Mouse (Mus musculus): Measurements from ENCODE around the gene Dctn2. TPM values are rescaled to one million over a fixed set of nuclear protein-coding genes. Genes with fewer than 3 reads are reported as not detected.
A peak's percentile ranks its signal among the peaks of the same experiment; 100 is the strongest.

Gene Dctn2
- polyA plus RNA-seq, 1 experiment: 170 TPM

DNA sequence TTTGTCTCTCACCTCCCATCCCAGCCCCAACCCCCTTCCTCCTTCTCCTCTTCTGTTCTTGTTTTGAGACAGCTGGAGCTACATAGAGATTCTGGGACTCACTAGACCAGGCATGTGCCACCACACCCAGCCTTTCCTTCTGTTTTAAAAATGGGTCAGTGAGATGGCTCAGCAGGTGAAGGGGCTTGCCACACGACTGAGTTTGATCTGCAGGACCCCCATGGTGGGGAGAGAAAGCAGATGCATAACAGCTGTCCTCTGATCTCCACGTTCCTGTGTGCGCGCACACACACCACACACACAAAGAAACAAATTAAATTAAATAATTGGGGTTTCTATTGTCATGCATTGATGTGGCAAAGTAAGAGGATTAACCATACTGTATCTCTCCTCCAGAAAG is 1.2 kb upstream of the Dctn2 start:
- peaks cover 36% of the 10 kb centered on the region for H3K79me2 ChIP-seq (ENCODE audit: control insufficient read depth, insufficient read depth)
- peaks cover 22% of the 10 kb centered on the region for H3K79me3 ChIP-seq (ENCODE audit: low read depth)
- H3K27me3 ChIP-seq (ENCODE audit: control insufficient read depth, insufficient read depth, insufficient read length): peaks cover 16% of the 10 kb centered on the region
- peaks cover 24% of the 10 kb centered on the region for H3K36me3 ChIP-seq (ENCODE audit: control insufficient read depth, insufficient read depth)
- TF ChIP-seq CEBPB (IDR thresholded peaks at IDR 0.05; ENCODE audit: low read depth) (no peak), MYOD1 (IDR thresholded peaks at IDR 0.05; ENCODE audit: control insufficient read depth, insufficient read length, low read depth) (no peak), USF1 (IDR thresholded peaks at IDR 0.05; ENCODE audit: low read depth) (no peak), MAX (IDR thresholded peaks at IDR 0.05) (no peak), MYOG (IDR thresholded peaks at IDR 0.05; ENCODE audit: control insufficient read depth, extremely low read depth, insufficient read length) (no peak), CTCF (IDR thresholded peaks at IDR 0.05; ENCODE audit: control insufficient read depth, insufficient read depth, insufficient read length) (no peak), FOSL1 (IDR thresholded peaks at IDR 0.05; ENCODE audit: insufficient read depth, low read length, poor library complexity, severe bottlenecking) (no peak)
- no peak overlapping the region for H3K4me3 ChIP-seq (ENCODE audit: insufficient read depth, poor library complexity, severe bottlenecking)
- no peak overlapping the region for H3ac ChIP-seq (ENCODE audit: control insufficient read depth, insufficient read length, low read depth)

DNA sequence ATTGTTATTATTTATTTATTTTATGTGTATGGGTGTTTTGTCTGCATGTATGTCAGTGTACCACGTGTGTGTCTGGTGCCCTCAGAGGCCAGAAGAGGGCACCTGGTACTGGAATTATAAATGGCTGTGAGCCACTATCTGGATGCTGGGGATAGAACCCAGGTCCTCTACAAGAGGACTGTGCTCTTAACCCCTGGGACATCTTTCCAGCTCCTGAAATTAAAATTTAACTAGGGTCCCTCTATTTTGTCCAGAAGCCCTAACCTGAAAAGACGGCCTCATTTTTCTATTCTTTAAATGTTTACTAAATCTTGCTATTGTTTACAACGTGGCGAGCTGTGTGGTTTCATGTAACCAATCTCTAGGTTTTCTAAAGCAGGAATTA is 449 bp upstream of the Dctn2 start:
- Histone ChIP-seq H3ac (ENCODE audit: control insufficient read depth, insufficient read length, low read depth) (no peak overlapping the region), H3K79me2 (ENCODE audit: control insufficient read depth, insufficient read depth) (peaks cover 38% of the 10 kb centered on the region), H3K36me3 (ENCODE audit: control insufficient read depth, insufficient read depth) (peaks cover 32% of the 10 kb centered on the region), H3K4me3 (ENCODE audit: insufficient read depth, poor library complexity, severe bottlenecking) (no peak overlapping the region), H3K79me3 (ENCODE audit: low read depth) (peaks cover 23% of the 10 kb centered on the region), H3K27me3 (ENCODE audit: control insufficient read depth, insufficient read depth, insufficient read length) (peaks cover 16% of the 10 kb centered on the region)
- TF ChIP-seq MYOD1 (IDR thresholded peaks at IDR 0.05; ENCODE audit: control insufficient read depth, insufficient read length, low read depth): no peak
- TF ChIP-seq USF1 (IDR thresholded peaks at IDR 0.05; ENCODE audit: low read depth): peak; percentile 63

DNA sequence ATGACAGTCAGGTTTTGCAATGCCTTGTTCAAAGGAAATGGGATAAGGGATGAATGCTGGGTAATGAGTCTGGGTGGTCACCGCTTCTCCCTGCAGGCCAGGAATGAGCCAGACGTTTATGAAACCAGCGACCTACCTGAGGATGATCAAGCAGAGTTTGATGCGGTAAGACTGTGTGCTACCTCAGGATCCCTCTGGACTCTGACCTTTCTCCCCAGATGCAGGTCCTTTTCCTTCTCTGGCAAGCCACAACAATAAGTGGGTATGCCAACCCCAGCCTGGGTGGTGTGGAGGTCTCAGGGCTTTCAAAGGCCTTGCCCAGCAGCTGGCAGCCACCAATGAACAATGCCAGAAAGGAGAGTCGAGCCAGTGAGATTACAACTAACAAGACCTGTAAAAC is 1.1 kb downstream of the Dctn2 start:
- Histone ChIP-seq H3K79me2 (ENCODE audit: control insufficient read depth, insufficient read depth) (peaks cover 44% of the 10 kb centered on the region), H3K36me3 (ENCODE audit: control insufficient read depth, insufficient read depth) (peaks cover 38% of the 10 kb centered on the region), H3K4me3 (ENCODE audit: insufficient read depth, poor library complexity, severe bottlenecking) (peak overlapping the region; percentile 99), H3K79me3 (ENCODE audit: low read depth) (peaks cover 25% of the 10 kb centered on the region), H3K27me3 (ENCODE audit: control insufficient read depth, insufficient read depth, insufficient read length) (peaks cover 9% of the 10 kb centered on the region), H3ac (ENCODE audit: control insufficient read depth, insufficient read length, low read depth) (peak overlapping the region; percentile 90)
- TF ChIP-seq MAX (IDR thresholded peaks at IDR 0.05) (no peak), CTCF (IDR thresholded peaks at IDR 0.05; ENCODE audit: control insufficient read depth, insufficient read depth, insufficient read length) (no peak), MYOD1 (IDR thresholded peaks at IDR 0.05; ENCODE audit: control insufficient read depth, insufficient read length, low read depth) (no peak), FOSL1 (IDR thresholded peaks at IDR 0.05; ENCODE audit: insufficient read depth, low read length, poor library complexity, severe bottlenecking) (no peak), USF1 (IDR thresholded peaks at IDR 0.05; ENCODE audit: low read depth) (no peak)

DNA sequence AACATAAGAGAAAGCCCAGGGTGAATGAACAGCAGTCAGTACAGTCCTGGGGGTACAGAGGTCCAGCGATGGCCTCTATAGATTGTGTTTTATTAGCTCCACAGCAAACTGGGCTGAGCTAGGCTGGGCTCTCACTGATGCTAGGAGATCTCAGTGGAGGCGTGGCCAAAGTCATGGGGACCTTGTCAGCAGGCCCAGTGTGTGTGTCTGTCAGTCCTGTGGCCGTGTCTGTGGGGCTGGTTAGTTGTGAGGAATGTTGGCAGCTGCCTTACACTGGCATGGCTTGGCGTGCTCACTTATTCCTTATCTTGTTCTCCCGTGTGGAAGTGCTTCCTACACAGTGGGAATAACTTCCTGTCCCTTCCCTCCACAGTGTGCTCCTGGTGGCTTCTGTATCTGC is 2.2 kb downstream of the Dctn2 start:
- Histone ChIP-seq H3K36me3 (ENCODE audit: control insufficient read depth, insufficient read depth) (peaks cover 48% of the 10 kb centered on the region), H3K79me2 (ENCODE audit: control insufficient read depth, insufficient read depth) (peaks cover 44% of the 10 kb centered on the region), H3K27me3 (ENCODE audit: control insufficient read depth, insufficient read depth, insufficient read length) (no peaks in the 10 kb centered on the region), H3ac (ENCODE audit: control insufficient read depth, insufficient read length, low read depth) (peak overlapping the region; percentile 10), H3K4me3 (ENCODE audit: insufficient read depth, poor library complexity, severe bottlenecking) (no peak overlapping the region), H3K79me3 (ENCODE audit: low read depth) (peaks cover 25% of the 10 kb centered on the region)
- TF ChIP-seq MYOG (IDR thresholded peaks at IDR 0.05; ENCODE audit: control insufficient read depth, extremely low read depth, insufficient read length): no peak
- TF ChIP-seq MYOD1 (IDR thresholded peaks at IDR 0.05; ENCODE audit: control insufficient read depth, insufficient read length, low read depth): no peak
- TF ChIP-seq CEBPB (IDR thresholded peaks at IDR 0.05; ENCODE audit: low read depth): no peak
- no peak for TF ChIP-seq MAX (IDR thresholded peaks at IDR 0.05)
- no peak for TF ChIP-seq CTCF (IDR thresholded peaks at IDR 0.05; ENCODE audit: control insufficient read depth, insufficient read depth, insufficient read length)
- no peak for TF ChIP-seq USF1 (IDR thresholded peaks at IDR 0.05; ENCODE audit: low read depth)
- no peak for TF ChIP-seq FOSL1 (IDR thresholded peaks at IDR 0.05; ENCODE audit: insufficient read depth, low read length, poor library complexity, severe bottlenecking)

DNA sequence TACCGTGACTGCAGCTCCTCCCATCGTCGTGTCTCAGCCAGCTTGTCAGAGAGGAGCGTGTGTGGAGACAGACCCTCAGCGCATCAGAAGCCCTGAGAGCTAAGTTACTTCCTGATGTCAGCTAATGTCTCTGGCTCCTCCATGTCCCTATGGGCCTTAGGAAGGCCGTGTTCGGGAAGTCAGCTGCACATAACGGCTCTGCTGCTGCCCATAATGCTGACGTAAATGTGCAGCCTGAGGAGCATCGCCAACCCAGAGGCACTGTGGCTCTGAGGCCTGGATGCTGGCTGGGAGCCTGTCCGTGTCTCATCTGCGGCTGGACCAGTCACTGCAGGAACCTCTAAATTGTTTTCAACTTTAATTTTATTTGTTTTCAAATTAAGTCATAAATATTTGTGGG is 2.9 kb downstream of the Dctn2 start:
- TF ChIP-seq MAX (IDR thresholded peaks at IDR 0.05) (no peak), FOSL1 (IDR thresholded peaks at IDR 0.05; ENCODE audit: insufficient read depth, low read length, poor library complexity, severe bottlenecking) (no peak), MYOD1 (IDR thresholded peaks at IDR 0.05; ENCODE audit: control insufficient read depth, insufficient read length, low read depth) (no peak), CTCF (IDR thresholded peaks at IDR 0.05; ENCODE audit: control insufficient read depth, insufficient read depth, insufficient read length) (no peak), CEBPB (IDR thresholded peaks at IDR 0.05; ENCODE audit: low read depth) (no peak), MYOG (IDR thresholded peaks at IDR 0.05; ENCODE audit: control insufficient read depth, extremely low read depth, insufficient read length) (no peak)
- Histone ChIP-seq H3K79me2 (ENCODE audit: control insufficient read depth, insufficient read depth) (peaks cover 44% of the 10 kb centered on the region), H3K4me3 (ENCODE audit: insufficient read depth, poor library complexity, severe bottlenecking) (no peak overlapping the region), H3ac (ENCODE audit: control insufficient read depth, insufficient read length, low read depth) (no peak overlapping the region), H3K36me3 (ENCODE audit: control insufficient read depth, insufficient read depth) (peaks cover 49% of the 10 kb centered on the region), H3K79me3 (ENCODE audit: low read depth) (peaks cover 25% of the 10 kb centered on the region), H3K27me3 (ENCODE audit: control insufficient read depth, insufficient read depth, insufficient read length) (no peaks in the 10 kb centered on the region)

DNA sequence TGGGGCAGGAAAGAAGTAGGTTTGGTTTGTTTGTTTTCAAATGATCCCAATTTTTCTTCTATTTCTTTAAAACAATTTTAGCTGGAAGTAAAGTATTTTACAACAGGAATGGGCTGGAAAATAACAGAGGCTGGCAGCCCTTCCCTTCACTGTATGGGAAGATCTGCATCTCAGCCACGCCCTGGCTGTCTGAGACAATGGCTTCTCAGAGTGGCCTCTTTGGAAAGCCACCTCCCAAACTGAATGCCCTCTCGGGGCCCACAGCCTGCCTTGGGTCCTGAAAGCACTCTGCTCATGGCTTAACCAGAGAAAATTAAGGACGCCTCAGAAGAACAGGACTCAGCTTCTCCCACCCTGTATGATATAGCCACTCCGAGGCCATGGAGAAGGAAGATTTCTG is 3.7 kb downstream of the Dctn2 start:
- H3K4me3 ChIP-seq (ENCODE audit: insufficient read depth, poor library complexity, severe bottlenecking): no peak overlapping the region
- peaks cover 49% of the 10 kb centered on the region for H3K36me3 ChIP-seq (ENCODE audit: control insufficient read depth, insufficient read depth)
- H3K79me2 ChIP-seq (ENCODE audit: control insufficient read depth, insufficient read depth): peaks cover 44% of the 10 kb centered on the region
- H3ac ChIP-seq (ENCODE audit: control insufficient read depth, insufficient read length, low read depth): no peak overlapping the region
- H3K79me3 ChIP-seq (ENCODE audit: low read depth): peaks cover 25% of the 10 kb centered on the region
- TF ChIP-seq MYOG (IDR thresholded peaks at IDR 0.05; ENCODE audit: control insufficient read depth, extremely low read depth, insufficient read length) (no peak), MAX (IDR thresholded peaks at IDR 0.05) (no peak), CTCF (IDR thresholded peaks at IDR 0.05; ENCODE audit: control insufficient read depth, insufficient read depth, insufficient read length) (no peak), CEBPB (IDR thresholded peaks at IDR 0.05; ENCODE audit: low read depth) (no peak), USF1 (IDR thresholded peaks at IDR 0.05; ENCODE audit: low read depth) (no peak), FOSL1 (IDR thresholded peaks at IDR 0.05; ENCODE audit: insufficient read depth, low read length, poor library complexity, severe bottlenecking) (no peak), MYOD1 (IDR thresholded peaks at IDR 0.05; ENCODE audit: control insufficient read depth, insufficient read length, low read depth) (no peak)
- H3K27me3 ChIP-seq (ENCODE audit: control insufficient read depth, insufficient read depth, insufficient read length): no peaks in the 10 kb centered on the region
